Mouse (Mus musculus): ENCODE measurements around the gene Gatad2b. TPM values are rescaled to one million over a fixed set of nuclear protein-coding genes. Genes with fewer than 3 reads are reported as not detected.
"Not testable (repeated sequence)": the region's sequence is repeated elsewhere in the genome, so short reads cannot be mapped to it uniquely, and the experiment has no call there.

Gene Gatad2b
- polyA plus RNA-seq, 1 experiment from 2014 or later: 17.2 TPM

DNA sequence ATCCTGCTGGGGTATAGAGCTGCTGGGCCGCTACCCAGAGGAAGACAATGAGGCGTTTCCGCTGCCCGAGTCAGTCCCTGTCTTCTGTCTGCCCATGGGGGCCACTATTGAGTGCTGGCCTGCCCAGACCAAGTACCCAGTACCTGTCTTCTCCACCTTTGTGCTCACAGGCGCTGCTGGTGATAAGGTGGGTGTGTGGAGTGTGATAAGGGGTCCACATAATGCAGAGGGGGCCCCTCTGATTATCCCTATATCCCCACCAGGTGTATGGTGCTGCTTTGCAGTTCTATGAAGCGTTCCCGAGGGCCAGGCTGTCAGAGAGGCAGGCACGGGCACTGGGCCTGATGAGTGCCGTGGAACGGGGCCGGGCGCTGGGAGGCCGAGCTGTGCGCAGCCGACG is 24.0 kb upstream of the Gatad2b start:
- WGBS: 87% methylated on average over 16 of the region's 16 CpGs
- no peaks in the 10 kb centered on the region for H3K9me3 ChIP-seq
- H3K4me1 ChIP-seq: peaks cover 10% of the 10 kb centered on the region
- no peak overlapping the region for H3K27ac ChIP-seq
- H3K4me3 ChIP-seq (replicated peaks): no peak overlapping the region
- no peak overlapping the region for H3K9ac ChIP-seq
- no peak for ATAC-seq (ENCODE audit: low FRiP score)
- H3K27me3 ChIP-seq: no peaks in the 10 kb centered on the region
- H3K36me3 ChIP-seq (replicated peaks): peaks cover 40% of the 10 kb centered on the region
- no peak overlapping the region for H3K4me2 ChIP-seq

DNA sequence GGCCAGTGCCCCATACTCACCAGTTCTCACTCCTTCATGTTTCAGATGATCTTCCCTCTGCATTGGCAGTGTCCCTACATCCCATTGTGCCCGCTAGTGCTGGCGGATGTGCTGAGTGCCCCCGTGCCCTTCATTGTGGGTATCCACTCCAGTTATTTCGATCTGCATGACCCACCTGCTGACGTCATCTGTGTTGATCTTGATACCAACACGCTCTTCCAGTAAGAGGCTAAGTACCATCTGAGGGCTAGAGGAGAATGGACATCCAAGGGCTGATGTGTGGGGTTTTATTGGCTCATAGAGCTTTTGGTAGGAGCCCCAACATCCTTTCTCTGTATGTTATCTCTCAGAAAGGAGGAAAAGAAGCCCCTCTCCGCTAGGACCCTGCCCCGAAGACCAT is 22.2 kb upstream of the Gatad2b start:
- 94% methylated on average over 8 of the region's 8 CpGs for WGBS
- no peak overlapping the region for H3K4me2 ChIP-seq
- H3K4me3 ChIP-seq (replicated peaks): no peak overlapping the region
- H3K36me3 ChIP-seq (replicated peaks): peaks cover 37% of the 10 kb centered on the region
- no peak overlapping the region for H3K9ac ChIP-seq
- no peaks in the 10 kb centered on the region for H3K9me3 ChIP-seq
- no peak for ATAC-seq (ENCODE audit: low FRiP score)
- no peak overlapping the region for H3K27ac ChIP-seq
- no peaks in the 10 kb centered on the region for H3K27me3 ChIP-seq
- peaks cover 9% of the 10 kb centered on the region for H3K4me1 ChIP-seq

DNA sequence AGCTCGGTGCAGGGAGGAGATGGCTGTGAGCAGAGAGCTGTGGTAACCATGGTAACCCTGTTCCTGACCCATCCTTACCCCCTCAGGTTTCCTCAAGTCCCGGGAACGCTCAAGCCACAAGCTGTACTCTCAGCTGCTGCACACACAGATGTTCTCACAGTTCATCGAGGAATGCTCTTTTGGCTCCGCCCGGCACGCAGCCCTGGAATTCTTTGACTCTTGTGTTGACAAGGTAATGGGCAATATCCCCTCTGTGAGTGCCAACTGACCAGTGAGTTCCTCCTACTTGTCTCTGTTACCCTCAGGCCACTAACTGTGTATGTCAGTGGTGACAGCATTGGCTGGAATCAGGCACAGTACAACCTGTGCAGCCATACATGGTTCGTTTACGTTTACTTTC is 20.8 kb upstream of the Gatad2b start:
- 75% methylated on average over 9 of the region's 9 CpGs for whole genome bisulfite sequencing

DNA sequence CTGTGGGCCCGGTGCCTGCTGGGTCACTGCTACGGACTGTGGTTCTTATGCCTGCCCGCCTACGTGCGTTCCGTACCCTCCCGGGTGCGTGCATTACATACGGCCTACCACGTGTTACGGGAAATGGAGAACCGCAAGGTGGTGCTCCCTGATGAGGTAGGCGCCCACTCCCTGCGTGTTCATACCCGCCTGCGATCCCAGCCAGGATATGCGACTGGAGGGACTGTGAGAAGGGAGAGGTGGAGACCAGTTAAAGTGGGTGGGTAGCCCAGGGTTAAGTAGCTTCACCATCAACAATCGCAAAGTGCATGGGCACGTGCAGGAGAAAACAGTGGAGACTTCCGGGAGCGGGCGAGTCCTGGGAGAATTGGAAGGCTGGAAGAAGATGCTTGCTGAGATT is 19.1 kb upstream of the Gatad2b start:
- H3K4me1 ChIP-seq: no peaks in the 10 kb centered on the region
- WGBS: 93% methylated on average over 22 of the region's 22 CpGs
- no peaks in the 10 kb centered on the region for H3K9me3 ChIP-seq
- no peak overlapping the region for H3K4me2 ChIP-seq
- H3K27ac ChIP-seq: no peak overlapping the region
- H3K9ac ChIP-seq: no peak overlapping the region
- H3K27me3 ChIP-seq: no peaks in the 10 kb centered on the region
- peaks cover 66% of the 10 kb centered on the region for H3K36me3 ChIP-seq (replicated peaks)
- no peak for ATAC-seq (ENCODE audit: low FRiP score)
- no peak overlapping the region for H3K4me3 ChIP-seq (replicated peaks)

More for the DNA sequence above, 20.8 kb upstream of the Gatad2b start:
- Histone ChIP-seq H3K9me3 (no peaks in the 10 kb centered on the region), H3K4me2 (no peak overlapping the region), H3K27me3 (no peaks in the 10 kb centered on the region), H3K36me3 (replicated peaks) (peaks cover 50% of the 10 kb centered on the region), H3K4me3 (replicated peaks) (no peak overlapping the region), H3K27ac (no peak overlapping the region), H3K9ac (no peak overlapping the region), H3K4me1 (no peaks in the 10 kb centered on the region)
- no peak for ATAC-seq (ENCODE audit: low FRiP score)

DNA sequence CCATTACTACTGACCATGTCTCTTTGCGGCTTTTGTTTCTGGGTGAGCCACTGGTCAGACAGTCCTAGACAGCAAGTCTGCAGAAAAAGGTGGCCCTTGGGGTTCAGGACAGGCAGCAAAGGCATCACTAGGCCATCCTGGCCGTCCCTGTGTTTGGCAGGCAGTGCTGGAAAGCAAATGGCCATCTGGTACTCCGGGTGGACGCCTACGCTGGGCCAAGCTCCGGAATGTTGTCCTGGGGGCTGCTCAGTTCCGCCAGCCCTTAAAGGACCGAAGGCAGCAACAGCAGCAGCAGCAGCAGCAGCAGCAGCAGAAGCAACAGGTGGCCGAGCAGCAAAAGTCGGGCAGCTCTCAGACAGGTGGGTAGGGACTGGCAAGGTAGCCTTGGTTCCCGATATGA is 17.7 kb upstream of the Gatad2b start:
- Histone ChIP-seq H3K36me3 (replicated peaks) (peaks cover 74% of the 10 kb centered on the region), H3K27ac (no peak overlapping the region), H3K9ac (no peak overlapping the region), H3K9me3 (no peaks in the 10 kb centered on the region), H3K27me3 (no peaks in the 10 kb centered on the region), H3K4me3 (replicated peaks) (no peak overlapping the region), H3K4me2 (no peak overlapping the region), H3K4me1 (no peaks in the 10 kb centered on the region)
- 91% methylated on average over 11 of the region's 11 CpGs for WGBS
- ATAC-seq (ENCODE audit: low FRiP score): no peak

DNA sequence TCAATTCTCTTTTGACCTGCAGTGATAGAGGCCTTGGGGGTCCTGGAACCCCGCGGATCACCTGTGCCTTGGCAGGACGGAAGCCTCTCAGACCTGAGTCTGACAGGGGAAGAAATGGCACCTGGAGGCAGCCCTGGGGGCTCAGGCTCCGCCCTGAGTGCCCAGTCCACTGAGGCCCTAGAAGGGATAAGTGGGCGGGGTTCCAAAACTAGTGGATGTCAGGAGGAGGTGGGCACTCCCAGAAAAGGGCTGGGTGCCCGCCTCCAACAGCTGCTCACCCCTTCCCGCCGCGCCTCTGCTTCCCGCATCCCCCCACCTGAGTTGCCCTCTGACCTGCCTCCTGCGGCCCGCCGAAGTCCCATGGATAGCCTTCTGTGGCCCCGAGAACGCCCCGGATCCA is 16.1 kb upstream of the Gatad2b start:
- Histone ChIP-seq H3K9ac (no peak overlapping the region), H3K36me3 (replicated peaks) (peaks cover 72% of the 10 kb centered on the region), H3K4me3 (replicated peaks) (no peak overlapping the region), H3K27me3 (no peaks in the 10 kb centered on the region), H3K9me3 (no peaks in the 10 kb centered on the region), H3K27ac (no peak overlapping the region), H3K4me1 (no peaks in the 10 kb centered on the region), H3K4me2 (no peak overlapping the region)
- WGBS: 52% methylated on average over 16 of the region's 16 CpGs
- ATAC-seq (ENCODE audit: low FRiP score): no peak

DNA sequence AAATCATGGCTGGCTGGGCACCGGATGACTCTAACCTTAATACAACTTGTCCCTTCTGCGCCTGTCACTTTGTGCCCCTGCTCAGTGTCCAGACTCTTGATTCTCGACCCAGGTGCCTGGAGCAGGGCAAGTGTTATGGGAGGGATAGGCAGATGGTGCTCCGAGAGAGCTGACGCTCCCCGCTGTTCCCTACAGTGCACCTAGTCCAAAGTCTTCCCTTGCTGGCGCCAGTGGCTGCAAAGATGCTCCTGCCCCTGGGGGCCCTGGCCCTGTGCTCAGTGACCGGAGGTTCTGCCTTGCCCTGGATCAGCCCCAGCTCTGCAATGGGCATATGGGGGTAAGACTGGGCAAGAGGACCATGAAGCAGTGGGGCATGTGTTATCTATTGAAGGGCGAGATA is 15.2 kb upstream of the Gatad2b start:
- no peak for ATAC-seq (ENCODE audit: low FRiP score)
- no peak overlapping the region; the same call in 1 of the 2 replicates for H3K9ac ChIP-seq
- H3K36me3 ChIP-seq (replicated peaks): peaks cover 65% of the 10 kb centered on the region
- H3K4me2 ChIP-seq: no peak overlapping the region
- no peak overlapping the region for H3K27ac ChIP-seq
- H3K9me3 ChIP-seq: no peaks in the 10 kb centered on the region
- no peaks in the 10 kb centered on the region for H3K27me3 ChIP-seq
- 92% methylated on average over 9 of the region's 9 CpGs for WGBS
- no peaks in the 10 kb centered on the region for H3K4me1 ChIP-seq
- no peak overlapping the region for H3K4me3 ChIP-seq (replicated peaks)

DNA sequence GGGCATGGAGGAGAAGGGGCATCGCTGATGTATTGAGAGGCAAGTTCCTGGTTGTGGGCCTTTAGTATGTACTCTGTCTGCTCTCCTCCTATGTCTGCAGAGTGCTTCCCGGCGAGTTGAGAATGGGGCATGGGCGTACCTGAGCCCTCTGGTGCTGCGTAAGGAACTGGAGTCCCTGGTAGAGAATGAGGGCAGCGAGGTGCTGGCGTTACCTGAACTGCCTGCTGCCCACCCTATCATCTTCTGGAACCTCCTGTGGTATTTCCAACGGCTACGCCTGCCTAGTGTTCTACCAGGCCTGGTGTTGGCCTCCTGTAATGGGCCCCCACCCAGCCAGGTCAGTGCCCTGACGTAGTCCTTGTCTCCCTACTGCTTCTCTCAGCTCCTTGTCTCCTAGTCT is 14.8 kb upstream of the Gatad2b start:
- Histone ChIP-seq H3K4me1 (no peaks in the 10 kb centered on the region), H3K27me3 (no peaks in the 10 kb centered on the region), H3K9ac (no peak overlapping the region), H3K4me2 (no peak overlapping the region), H3K9me3 (no peaks in the 10 kb centered on the region), H3K4me3 (replicated peaks) (no peak overlapping the region), H3K27ac (no peak overlapping the region), H3K36me3 (replicated peaks) (peaks cover 62% of the 10 kb centered on the region)
- no peak for ATAC-seq (ENCODE audit: low FRiP score)
- 93% methylated on average over 10 of the region's 10 CpGs for WGBS

DNA sequence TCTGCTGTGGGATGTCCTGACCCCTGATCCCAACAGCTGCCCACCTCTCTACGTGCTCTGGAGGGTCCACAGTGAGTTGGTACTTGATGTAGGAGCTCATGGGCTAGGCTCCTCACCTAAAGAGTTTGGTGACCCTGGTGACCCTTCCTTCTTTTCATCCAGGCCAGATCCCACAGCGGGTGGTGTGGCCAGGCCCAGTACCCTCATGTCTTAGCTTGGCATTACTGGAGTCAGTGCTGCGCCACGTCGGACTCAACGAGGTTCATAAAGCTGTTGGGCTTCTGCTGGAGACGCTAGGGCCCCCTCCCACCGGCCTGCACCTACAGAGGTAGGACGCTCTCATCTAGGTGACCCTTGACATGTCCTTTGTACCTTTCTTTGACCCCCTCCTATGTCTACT is 13.8 kb upstream of the Gatad2b start:
- ATAC-seq (ENCODE audit: low FRiP score): no peak
- H3K4me2 ChIP-seq: no peak overlapping the region
- no peak overlapping the region for H3K27ac ChIP-seq
- no peaks in the 10 kb centered on the region for H3K4me1 ChIP-seq
- H3K9ac ChIP-seq: no peak overlapping the region
- WGBS: 93% methylated on average over 9 of the region's 9 CpGs
- H3K27me3 ChIP-seq: no peaks in the 10 kb centered on the region
- no peaks in the 10 kb centered on the region for H3K9me3 ChIP-seq
- peaks cover 55% of the 10 kb centered on the region for H3K36me3 ChIP-seq (replicated peaks)
- H3K4me3 ChIP-seq (replicated peaks): no peak overlapping the region

DNA sequence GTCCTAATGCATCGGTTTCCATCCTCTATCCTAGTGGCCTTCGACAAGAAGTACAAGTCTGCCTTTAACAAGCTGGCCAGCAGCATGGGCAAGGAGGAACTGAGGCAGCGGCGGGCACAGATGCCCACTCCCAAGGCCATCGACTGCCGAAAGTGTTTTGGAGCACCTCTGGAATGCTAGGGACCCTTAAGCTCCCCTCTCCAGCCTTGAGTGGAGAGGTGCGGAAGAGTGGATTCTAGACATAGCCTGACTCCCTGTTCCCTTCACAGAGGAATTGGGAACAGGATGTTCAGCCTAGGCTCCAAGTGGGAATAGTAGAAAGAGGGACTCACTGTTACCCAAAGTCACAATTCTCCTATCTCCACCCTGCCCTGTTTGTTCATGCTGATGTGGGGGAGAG is 13.2 kb upstream of the Gatad2b start:
- WGBS: 95% methylated on average over 7 of the region's 7 CpGs
- H3K36me3 ChIP-seq (replicated peaks): peaks cover 55% of the 10 kb centered on the region
- ATAC-seq (ENCODE audit: low FRiP score): no peak

DNA sequence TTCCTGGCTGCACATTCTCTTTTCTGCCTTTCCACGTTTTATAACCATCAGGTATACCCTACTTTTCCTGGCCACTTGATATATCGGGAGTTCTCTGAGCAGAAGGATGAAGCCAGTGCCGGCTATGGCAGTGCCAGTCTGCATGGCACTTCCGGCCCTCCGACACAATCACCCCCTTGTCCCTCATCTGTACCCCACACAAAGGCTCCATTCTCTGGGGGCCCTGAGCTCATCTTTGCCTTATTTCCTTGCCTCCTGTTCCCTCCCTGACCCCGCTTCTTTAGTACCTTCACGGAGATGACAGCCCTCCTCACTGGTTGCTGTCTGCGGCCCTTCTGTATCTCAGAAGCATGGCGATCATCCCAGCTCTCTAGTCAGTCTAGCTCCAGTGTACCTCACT is 12.3 kb upstream of the Gatad2b start:
- WGBS: 88% methylated on average over 9 of the region's 9 CpGs
- peaks cover 55% of the 10 kb centered on the region for H3K36me3 ChIP-seq (replicated peaks)
- ATAC-seq (ENCODE audit: low FRiP score): no peak

More for the DNA sequence above, 13.2 kb upstream of the Gatad2b start:
- H3K9me3 ChIP-seq: no peaks in the 10 kb centered on the region
- no peak overlapping the region for H3K4me2 ChIP-seq
- no peak overlapping the region for H3K27ac ChIP-seq
- no peak overlapping the region for H3K9ac ChIP-seq
- no peaks in the 10 kb centered on the region for H3K27me3 ChIP-seq
- no peaks in the 10 kb centered on the region for H3K4me1 ChIP-seq
- no peak overlapping the region for H3K4me3 ChIP-seq (replicated peaks)

DNA sequence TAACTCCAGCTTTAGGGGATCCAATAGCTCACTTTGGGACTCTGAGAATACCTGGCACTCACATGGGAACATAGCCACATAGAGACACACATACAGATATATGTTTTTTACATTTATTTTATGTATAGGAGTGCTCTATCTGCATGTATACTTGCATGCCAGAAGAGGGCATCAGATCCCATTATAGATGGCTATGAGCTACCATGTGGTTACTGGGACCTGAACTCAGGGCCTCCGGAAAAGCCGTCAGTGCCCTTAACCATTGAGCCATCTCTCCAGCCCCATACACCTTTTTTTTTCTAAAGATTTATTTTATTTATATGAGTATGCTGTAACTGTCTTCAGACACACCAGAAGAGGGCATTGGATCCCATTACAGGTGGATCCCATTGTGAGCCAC is 8.8 kb upstream of the Gatad2b start:
- Histone ChIP-seq H3K9ac (no peak overlapping the region), H3K27me3 (no peaks in the 10 kb centered on the region), H3K9me3 (no peaks in the 10 kb centered on the region), H3K36me3 (replicated peaks) (peaks cover 22% of the 10 kb centered on the region), H3K27ac (no peak overlapping the region), H3K4me2 (no peak overlapping the region), H3K4me1 (no peaks in the 10 kb centered on the region), H3K4me3 (replicated peaks) (no peak overlapping the region)
- no peak for ATAC-seq (ENCODE audit: low FRiP score)
- WGBS: 97% methylated on average over 2 of the region's 2 CpGs

More for the DNA sequence above, 12.3 kb upstream of the Gatad2b start:
- Histone ChIP-seq H3K27ac (no peak overlapping the region), H3K9ac (no peak overlapping the region), H3K9me3 (no peaks in the 10 kb centered on the region), H3K4me3 (replicated peaks) (no peak overlapping the region), H3K4me1 (no peaks in the 10 kb centered on the region), H3K4me2 (no peak overlapping the region), H3K27me3 (no peaks in the 10 kb centered on the region)

DNA sequence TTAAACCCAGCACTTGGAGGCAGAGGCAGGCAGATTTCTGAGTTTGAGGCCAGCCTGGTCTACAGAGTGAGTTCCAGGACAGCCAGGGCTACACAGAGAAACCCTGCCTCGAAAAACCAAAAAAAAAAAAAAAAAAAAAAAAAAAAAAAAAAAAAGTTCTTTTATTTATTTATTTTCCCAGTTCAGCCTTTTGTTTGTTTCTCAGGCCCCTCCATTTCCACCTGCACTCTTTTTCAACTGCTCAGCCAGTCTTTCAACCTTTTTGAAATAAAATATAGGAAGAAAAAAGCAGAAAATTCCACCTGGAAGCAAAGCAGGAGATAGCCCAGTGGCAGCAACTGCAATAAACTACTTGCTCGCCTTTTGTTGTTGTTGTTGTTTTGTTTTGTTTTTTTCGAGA is 3.6 kb upstream of the Gatad2b start:
- 75% methylated on average over 3 of the region's 3 CpGs for WGBS
- not testable (repeated sequence) for H3K4me2 ChIP-seq

DNA sequence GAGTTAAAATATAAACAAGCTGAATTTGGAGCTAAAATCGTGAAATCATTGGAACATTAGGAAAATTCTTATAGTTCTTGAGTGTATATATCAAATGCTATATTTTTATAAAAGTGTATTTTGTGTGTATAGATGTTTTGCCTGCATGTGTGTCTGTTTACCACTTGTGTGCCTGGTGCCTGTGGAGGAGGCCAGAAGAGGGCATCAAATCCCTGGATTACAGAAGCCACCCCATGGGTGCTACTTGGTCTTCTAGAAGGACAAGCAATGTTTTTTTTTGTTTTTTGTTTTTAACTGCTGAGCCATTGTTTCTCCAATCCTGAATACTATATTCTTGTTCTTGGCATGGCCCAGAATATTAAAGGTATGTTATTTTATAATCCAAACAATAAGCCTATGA is 2.4 kb upstream of the Gatad2b start:
- H3K9ac ChIP-seq: no peak overlapping the region
- 78% methylated on average over 1 of the region's 1 CpGs for WGBS

More for the DNA sequence above, 3.6 kb upstream of the Gatad2b start:
- peaks cover 11% of the 10 kb centered on the region for H3K4me1 ChIP-seq
- H3K9me3 ChIP-seq; ATAC-seq (ENCODE audit: low FRiP score); H3K27ac ChIP-seq; H3K9ac ChIP-seq; H3K27me3 ChIP-seq; H3K4me3 ChIP-seq (replicated peaks); H3K36me3 ChIP-seq (replicated peaks): not testable (repeated sequence)

More for the DNA sequence above, 2.4 kb upstream of the Gatad2b start:
- ATAC-seq (ENCODE audit: low FRiP score): no peak
- Histone ChIP-seq H3K4me3 (replicated peaks) (no peak overlapping the region), H3K4me1 (peaks cover 23% of the 10 kb centered on the region), H3K4me2 (no peak overlapping the region), H3K9me3 (no peaks in the 10 kb centered on the region), H3K27me3 (no peaks in the 10 kb centered on the region), H3K27ac (no peak overlapping the region), H3K36me3 (replicated peaks) (no peaks in the 10 kb centered on the region)
